Mouse (Mus musculus) neural tube, embryonic 15.5 days (tissue): ENCODE results near the gene Grn. TPM values are rescaled to one million over a fixed set of nuclear protein-coding genes. Genes with fewer than 3 reads are reported as not detected.
"Not testable (repeated sequence)": the region's sequence is repeated elsewhere in the genome, so short reads cannot be mapped to it uniquely, and the experiment has no call there.

Experiments used
- ATAC-seq: fragments of 200-750 bp; cut with Nextera tagmentation; 2 replicates; pipeline ENCODE4 v1.8.0; 2017; ENCODE audit warnings: mild to moderate bottlenecking, moderate TSS enrichment, moderate library complexity; ENCODE audit not compliant: low FRiP score
- H3K27ac ChIP-seq: fragments of 300-500 bp; sonication (generic); replicated peaks from 2 replicates; pipeline ENCODE4 v1.5.1; 2015; ENCODE audit warnings: mild to moderate bottlenecking, inconsistent platforms
- H3K27me3 ChIP-seq: fragments of 300-500 bp; sonication (generic); replicated peaks from 2 replicates; pipeline ENCODE4 v1.6.1; 2015; ENCODE audit warnings: inconsistent platforms
- H3K36me3 ChIP-seq: fragments of 300-500 bp; sonication (generic); 2 replicates; pipeline ENCODE4 v1.6.1; 2015; ENCODE audit warnings: inconsistent platforms
- H3K4me1 ChIP-seq: fragments of 300-500 bp; sonication (generic); 2 replicates; pipeline ENCODE4 v1.6.1; 2015; ENCODE audit warnings: inconsistent platforms
- H3K4me2 ChIP-seq: fragments of 300-500 bp; sonication (generic); 2 replicates; pipeline ENCODE4 v1.6.1; 2015; ENCODE audit warnings: inconsistent platforms, mild to moderate bottlenecking, moderate library complexity
- H3K4me3 ChIP-seq: fragments of 300-500 bp; sonication (generic); replicated peaks from 2 replicates; pipeline ENCODE4 v1.5.1; 2015; ENCODE audit warnings: mild to moderate bottlenecking, inconsistent platforms
- H3K9ac ChIP-seq: fragments of 300-500 bp; sonication (generic); replicated peaks from 2 replicates; pipeline ENCODE4 v1.6.1; 2015; ENCODE audit warnings: mild to moderate bottlenecking, inconsistent platforms
- H3K9me3 ChIP-seq: fragments of 300-500 bp; sonication (generic); replicated peaks from 2 replicates; pipeline ENCODE4 v1.6.1; 2016; ENCODE audit warnings: inconsistent platforms
- WGBS: fragments of 180-500 bp; shearing (Covaris S2); methylation state at CpG from one replicate; pipeline ENCODE4 v1.1.7; 2015; ENCODE audit warnings: mixed read lengths; 5-methylcytosine and 5-hydroxymethylcytosine counted together
- polyA plus RNA-seq: library from polyadenylated mRNA; unstranded; fragments of >200 nt; fragmentation: Nextera tagmentation; extraction: Ambion mirVana; gene quantifications from 2 replicates; pipeline ENCODE4 v1.2.1, GENCODE M21; 2015

The Grn gene
- polyA plus RNA-seq, 1 experiment from 2014 or later = 92.1 TPM

DNA sequence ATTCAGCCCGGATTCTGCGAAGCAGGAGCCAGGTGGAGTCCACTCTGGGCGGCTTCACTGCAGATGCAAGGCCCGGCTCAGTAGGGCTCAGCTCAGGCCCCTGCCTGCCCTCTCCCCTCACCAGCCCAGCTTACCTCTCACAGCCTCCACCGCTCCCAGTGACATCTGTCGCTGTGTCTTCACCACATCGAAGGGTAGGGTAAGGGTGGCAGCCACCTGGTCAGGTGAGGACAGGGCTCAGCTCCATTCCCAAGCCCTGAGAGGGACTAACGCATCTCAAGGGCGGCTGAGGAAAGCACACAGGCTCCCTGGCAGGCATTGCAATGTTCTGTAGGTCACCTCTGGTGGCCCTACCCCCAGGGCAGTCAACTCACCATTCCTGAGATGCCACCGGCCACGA is 26.5 kb upstream of the Grn start:
- no peak overlapping the region for H3K9ac ChIP-seq
- H3K4me1 ChIP-seq = peaks cover 47% of the 10 kb centered on the region
- WGBS = 95% methylated on average over 11 of the region's 11 CpGs
- ATAC-seq = no peak
- H3K36me3 ChIP-seq = peaks cover 51% of the 10 kb centered on the region
- no peak overlapping the region for H3K27ac ChIP-seq
- H3K27me3 ChIP-seq = 0 out of 2 replicates have a peak, but pooled peaks cover 4% of the 10 kb centered on the region
- H3K4me3 ChIP-seq = no peak overlapping the region
- H3K4me2 ChIP-seq = no peak overlapping the region
- H3K9me3 ChIP-seq = no peaks in the 10 kb centered on the region

DNA sequence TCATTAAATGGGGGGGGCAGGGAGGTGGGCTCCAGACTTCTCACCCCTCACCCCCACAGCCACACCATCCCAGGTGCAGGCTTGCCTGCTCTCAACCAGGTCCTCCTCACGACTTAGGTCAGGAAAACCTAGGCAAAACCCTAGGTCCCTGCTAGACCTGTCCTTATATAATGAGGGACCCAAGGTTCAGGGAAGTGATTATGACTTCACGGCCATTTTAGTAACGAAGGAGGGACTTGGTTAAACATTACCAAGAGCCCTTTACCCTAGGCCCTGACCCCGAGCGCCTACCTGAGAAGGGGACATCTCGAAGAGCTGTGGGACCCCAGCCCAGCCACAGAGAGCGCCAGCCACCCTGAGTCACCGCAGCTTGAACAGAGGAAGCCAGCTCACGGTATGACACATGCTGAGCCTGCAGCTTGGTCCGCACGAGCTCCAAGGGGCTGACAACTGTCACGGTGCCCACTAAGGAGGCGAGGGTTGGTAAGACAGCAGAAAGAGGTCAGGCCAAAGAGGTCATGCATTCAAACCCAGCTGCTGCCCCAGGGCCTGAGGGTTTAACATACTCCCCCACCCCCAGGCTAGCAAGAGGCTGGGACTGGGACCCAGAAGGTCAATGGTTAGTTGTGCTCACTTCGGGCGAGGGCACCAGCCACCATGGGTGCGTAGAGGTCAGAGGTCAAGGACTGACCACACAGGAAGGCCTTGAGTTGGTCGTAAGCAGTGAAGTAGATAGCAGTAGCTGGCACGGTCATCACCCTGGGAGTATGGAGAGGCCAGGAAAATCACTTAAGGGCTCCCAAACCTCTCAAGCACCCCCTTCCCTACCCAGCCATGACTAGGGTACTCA is 25.7 kb upstream of the Grn start:
- Histone ChIP-seq H3K9ac (no peak overlapping the region), H3K27me3 (0 out of 2 replicates have a peak, but pooled peaks cover 4% of the 10 kb centered on the region), H3K4me2 (peak overlapping the region; percentile 17; the same call in 1 of the 2 replicates), H3K27ac (no peak overlapping the region), H3K4me1 (peaks cover 48% of the 10 kb centered on the region), H3K4me3 (no peak overlapping the region; the same call in 1 of the 2 replicates), H3K36me3 (peaks cover 51% of the 10 kb centered on the region), H3K9me3 (no peaks in the 10 kb centered on the region)
- no peak for ATAC-seq
- WGBS = 80% methylated on average over 18 of the region's 18 CpGs

DNA sequence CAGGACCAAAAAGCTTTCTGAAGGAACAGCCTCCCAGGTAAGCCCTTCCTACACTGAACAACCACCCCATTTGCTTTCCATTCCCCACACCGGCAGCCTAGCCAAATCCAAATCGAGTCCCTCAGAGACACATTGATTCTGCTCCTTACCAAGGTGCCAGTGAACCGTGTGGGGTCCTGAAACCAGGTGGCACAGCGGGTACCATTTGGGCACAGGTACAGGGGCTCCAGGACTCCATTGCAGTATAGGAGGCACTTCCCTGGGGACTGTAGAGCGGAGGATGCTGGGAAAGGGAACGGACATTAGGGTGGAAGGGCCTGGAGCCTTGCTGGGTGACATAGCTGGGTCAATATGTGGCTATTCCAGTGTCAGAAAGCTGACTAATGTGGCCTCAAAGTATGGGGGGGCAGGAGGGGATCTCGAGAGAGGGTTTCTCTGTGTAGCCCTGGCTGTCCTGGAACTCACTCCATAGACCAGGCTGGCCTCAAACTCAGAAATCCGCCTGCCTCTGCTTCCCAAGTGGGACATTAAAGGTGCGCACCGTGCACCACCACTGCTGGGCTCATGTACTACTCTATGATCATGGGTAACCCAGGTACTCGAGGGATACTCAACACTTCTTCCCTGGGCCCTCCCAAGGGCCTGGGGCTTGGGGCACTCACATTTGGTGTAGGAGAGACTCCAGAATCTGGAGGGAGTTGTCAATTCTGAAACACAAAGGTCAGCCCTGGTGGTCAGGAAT is 24.4 kb upstream of the Grn start:
- Histone ChIP-seq H3K4me2 (peak overlapping the region; percentile 82), H3K4me3 (peak overlapping the region; percentile 74), H3K36me3 (peaks cover 39% of the 10 kb centered on the region), H3K27me3 (no peaks in the 10 kb centered on the region), H3K9me3 (no peaks in the 10 kb centered on the region), H3K27ac (no peak overlapping the region; the same call in 1 of the 2 replicates), H3K4me1 (peaks cover 44% of the 10 kb centered on the region), H3K9ac (peak overlapping the region; percentile 85)
- ATAC-seq = no peak
- 86% methylated on average over 11 of the region's 11 CpGs for WGBS

DNA sequence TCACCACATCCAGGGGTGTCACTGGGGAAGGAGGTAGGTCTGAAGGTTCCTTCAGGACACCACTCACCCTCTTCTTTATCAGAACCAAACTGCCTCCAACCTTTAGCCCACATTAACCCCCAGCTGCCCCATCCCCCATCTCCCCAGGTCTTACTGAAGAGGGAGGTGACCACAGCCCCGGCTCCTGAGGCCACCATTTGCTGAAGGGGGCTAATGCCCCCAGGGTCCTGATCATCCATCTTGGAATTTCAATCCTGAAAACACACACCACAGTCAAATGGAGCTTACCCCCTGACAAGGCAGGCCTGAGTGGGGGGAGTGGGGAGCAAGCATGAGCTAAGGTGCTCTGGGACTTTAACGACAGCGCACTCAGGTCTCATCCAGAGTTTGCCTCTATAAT is 23.7 kb upstream of the Grn start:
- H3K4me3 ChIP-seq = peak overlapping the region; percentile 74
- H3K27ac ChIP-seq = peak overlapping the region; percentile 90
- ATAC-seq = no peak
- no peaks in the 10 kb centered on the region for H3K9me3 ChIP-seq
- H3K36me3 ChIP-seq = peaks cover 33% of the 10 kb centered on the region
- H3K27me3 ChIP-seq = no peaks in the 10 kb centered on the region
- peak overlapping the region; percentile 85 for H3K9ac ChIP-seq
- WGBS = 7% methylated on average over 3 of the region's 3 CpGs
- H3K4me2 ChIP-seq = peak overlapping the region; percentile 82
- peaks cover 45% of the 10 kb centered on the region for H3K4me1 ChIP-seq

DNA sequence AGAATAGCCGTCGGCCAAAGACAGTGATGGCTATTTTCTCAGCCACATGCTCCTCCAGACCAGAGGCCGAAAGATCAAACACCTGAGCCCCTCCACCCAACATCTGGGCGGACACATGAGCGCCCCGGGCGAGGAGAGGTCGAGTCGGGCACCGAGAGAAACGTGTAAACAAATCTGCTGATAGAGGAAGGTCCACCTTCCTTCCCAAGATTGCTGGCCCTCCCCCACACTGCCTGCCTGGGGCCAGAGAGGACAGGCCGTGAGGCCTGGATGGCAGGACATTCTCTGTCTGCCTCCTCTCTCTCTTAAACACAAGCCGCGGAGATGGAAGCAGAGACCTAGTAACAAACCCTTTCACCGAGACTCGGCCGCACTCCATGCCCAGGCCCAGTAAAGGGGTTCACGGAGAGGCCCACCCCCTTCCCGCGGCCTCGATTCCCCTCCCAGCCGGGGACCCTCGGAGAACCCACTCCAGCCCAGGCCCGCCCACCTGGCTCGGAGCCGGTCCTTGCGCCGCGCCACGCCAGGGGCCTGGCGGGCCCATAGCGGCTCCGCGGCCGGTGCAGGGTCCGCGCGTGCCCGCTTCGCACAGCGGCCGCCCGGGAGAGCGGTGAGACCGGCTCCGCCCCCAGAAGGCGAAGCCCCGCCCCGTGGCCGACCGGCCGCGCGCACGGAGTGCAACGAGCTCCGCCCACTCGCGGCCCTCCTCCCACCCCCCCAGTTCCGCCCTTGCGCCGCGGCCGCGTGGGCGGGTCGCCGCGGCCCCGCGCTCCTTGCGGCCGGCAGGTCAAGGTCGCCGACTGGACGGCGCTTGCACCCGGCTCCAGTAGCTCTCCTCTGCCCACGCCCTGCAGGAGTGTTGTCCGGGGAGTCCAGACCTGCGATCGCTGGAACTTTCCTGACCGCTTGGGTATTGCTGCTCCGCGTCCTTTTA is 22.9 kb upstream of the Grn start:
- no peaks in the 10 kb centered on the region for H3K27me3 ChIP-seq
- peaks cover 47% of the 10 kb centered on the region for H3K4me1 ChIP-seq
- no peaks in the 10 kb centered on the region for H3K9me3 ChIP-seq
- H3K27ac ChIP-seq = peak overlapping the region; percentile 90
- H3K4me2 ChIP-seq = peak overlapping the region; percentile 82
- WGBS = under 1% methylated on average over 83 of the region's 85 CpGs
- H3K36me3 ChIP-seq = peaks cover 25% of the 10 kb centered on the region
- peak; percentile 77 for ATAC-seq
- H3K9ac ChIP-seq = peak overlapping the region; percentile 85
- H3K4me3 ChIP-seq = peak overlapping the region; percentile 74

DNA sequence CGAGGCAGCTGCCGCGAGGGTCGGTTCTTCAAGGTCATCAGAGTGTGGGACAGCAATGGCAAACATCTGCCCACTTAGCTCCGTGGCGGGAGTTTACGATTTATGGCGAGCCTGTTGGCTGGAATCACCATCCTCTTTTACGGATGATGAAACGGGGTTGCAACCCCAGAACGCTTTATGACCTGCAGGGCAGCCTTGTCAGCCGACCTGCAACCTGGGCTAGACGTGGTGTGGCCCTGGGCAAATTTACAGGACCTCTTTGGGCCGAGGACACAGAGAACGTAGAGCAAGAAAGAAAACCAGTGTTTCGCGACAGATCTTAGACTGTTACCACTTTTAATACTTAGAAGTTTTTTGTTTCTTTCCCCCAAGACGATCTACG is 22.3 kb upstream of the Grn start, which contains the start of gene Slc25a39:
Slc25a39 (minus strand) TSS at position 113 of the 382 bp plus-strand sequence.
- H3K4me3 ChIP-seq = peak within 1 kb of the TSS; percentile 74
- H3K9me3 ChIP-seq = no peaks in the 10 kb centered on the region
- peak within 1 kb of the TSS; percentile 85 for H3K9ac ChIP-seq
- H3K27me3 ChIP-seq = no peaks in the 10 kb centered on the region
- H3K27ac ChIP-seq = peak within 1 kb of the TSS; percentile 90
- H3K36me3 ChIP-seq = peaks cover 19% of the 10 kb centered on the region
- peak within 1 kb of the TSS; percentile 82 for H3K4me2 ChIP-seq
- ATAC-seq = peak; percentile 5; the same call in 1 of the 2 replicates
- peaks cover 47% of the 10 kb centered on the region for H3K4me1 ChIP-seq
- under 1% methylated on average over 19 of the region's 19 CpGs for WGBS

DNA sequence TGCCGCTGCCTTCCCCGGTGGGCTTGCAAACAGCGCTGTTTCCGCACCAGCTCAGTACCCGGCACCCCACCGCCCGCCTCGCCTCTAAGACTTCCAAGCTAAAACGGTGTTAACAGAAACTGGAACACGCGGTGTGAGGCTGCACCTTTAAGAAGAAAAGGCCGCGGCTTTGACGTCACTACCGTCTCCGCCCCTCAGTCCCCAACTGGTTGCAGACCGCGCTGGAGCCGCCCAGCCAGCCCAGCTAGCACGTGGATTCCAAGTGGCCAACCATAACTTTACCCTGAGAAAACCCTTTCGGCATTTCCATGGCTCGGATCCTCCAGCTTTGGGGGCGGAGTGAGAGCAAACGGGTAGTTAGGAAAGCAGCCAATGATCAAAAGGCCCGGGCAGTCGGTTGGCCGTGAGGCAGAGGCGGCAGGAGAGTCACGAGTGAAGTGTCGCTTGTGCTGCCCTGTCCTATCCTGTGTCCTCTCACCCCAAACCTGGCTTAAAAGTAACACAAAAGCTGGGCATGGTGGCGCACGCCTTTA is 21.7 kb upstream of the Grn start:
- Histone ChIP-seq H3K9me3 (no peaks in the 10 kb centered on the region), H3K27ac (peak overlapping the region; percentile 83), H3K4me2 (peak overlapping the region; percentile 82), H3K9ac (peak overlapping the region; percentile 85; the same call in 1 of the 2 replicates), H3K4me3 (peak overlapping the region; percentile 74), H3K36me3 (peaks cover 13% of the 10 kb centered on the region), H3K4me1 (peaks cover 47% of the 10 kb centered on the region), H3K27me3 (no peaks in the 10 kb centered on the region)
- WGBS = under 1% methylated on average over 32 of the region's 32 CpGs
- peak; percentile 92 for ATAC-seq

DNA sequence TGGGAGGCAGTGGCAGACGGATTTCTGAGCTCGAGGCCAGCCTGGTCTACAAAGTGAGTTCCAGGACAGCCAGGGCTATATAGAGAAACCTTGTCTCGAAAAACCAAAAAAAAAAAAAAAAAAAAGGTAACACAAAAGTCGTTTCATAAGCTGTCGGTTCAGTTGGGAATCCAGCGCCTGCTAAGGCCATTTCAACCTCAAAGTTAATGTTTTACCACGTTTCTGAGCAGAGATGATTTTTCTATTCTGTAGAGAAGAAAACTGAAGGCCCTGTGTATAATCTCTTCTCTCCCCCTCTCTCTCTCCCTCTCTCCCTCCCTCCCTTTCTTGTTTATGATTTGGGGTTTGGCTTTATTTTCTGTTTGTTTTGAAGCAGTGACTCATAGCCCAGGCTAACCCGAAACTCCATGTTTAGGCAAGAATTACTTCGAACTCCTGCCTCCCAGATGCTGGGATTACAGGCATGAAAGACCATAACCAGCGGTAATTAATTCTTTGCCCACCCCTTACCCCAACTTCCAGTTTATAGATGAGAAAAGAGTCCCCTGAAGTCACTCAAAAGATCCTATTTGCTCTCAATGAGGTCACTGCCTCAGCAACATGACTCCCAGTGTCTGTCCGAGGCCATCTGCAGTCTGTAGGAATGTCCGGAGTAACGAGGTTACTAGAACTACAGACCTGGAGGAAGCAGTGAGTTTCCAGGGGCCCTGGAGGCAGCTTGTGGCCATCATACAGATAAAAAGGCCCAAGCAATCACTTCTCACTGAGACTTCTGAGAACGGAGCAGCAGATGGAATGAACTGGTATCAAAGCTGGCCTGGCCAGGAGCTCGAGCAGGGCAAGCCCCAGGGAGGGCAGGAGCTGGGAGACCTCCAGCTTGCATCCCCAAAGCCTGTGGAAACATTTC is 21.0 kb upstream of the Grn start:
- ATAC-seq = no peak
- WGBS = 40% methylated on average over 15 of the region's 15 CpGs

DNA sequence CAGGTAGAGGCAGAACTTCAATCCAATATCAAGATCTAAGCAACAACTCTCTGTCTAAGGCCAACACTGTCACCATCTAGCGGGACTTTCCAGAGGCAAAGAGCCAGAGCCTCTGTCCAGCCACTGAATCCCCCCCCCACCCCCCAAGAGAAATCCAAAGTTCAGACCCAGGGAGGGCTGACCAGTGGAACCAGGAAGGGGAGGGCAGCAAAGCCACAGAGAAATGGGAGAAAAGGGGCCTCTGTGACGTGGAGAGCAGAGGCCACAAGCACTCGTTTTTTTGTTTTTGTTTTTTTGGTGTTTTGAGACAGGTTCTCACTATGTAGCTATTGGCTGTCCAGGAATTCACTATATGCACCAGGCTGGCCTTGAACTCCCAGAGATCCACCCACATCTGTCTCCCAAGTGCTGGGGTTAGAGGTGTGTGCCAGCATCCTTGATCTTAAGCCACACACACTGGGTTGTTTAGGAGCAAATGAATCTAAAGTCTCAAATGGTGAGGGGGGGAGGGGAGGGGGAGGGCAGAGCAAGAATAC is 20.3 kb upstream of the Grn start:
- Histone ChIP-seq H3K4me3 (no peak overlapping the region), H3K27me3 (no peaks in the 10 kb centered on the region), H3K4me1 (peaks cover 42% of the 10 kb centered on the region), H3K36me3 (no peaks in the 10 kb centered on the region), H3K9ac (0 out of 2 replicates have a peak overlapping the region, but pooled peaks have one; percentile 17), H3K4me2 (no peak overlapping the region), H3K27ac (no peak overlapping the region), H3K9me3 (no peaks in the 10 kb centered on the region)
- no peak for ATAC-seq
- 79% methylated on average over 3 of the region's 3 CpGs for WGBS

More for the DNA sequence above, 21.0 kb upstream of the Grn start:
- Histone ChIP-seq H3K4me3 (peak overlapping the region; percentile 74), H3K27me3 (no peaks in the 10 kb centered on the region), H3K9ac (peak overlapping the region; percentile 17; the same call in 1 of the 2 replicates), H3K4me2 (peak overlapping the region; percentile 82), H3K9me3 (no peaks in the 10 kb centered on the region), H3K4me1 (peaks cover 47% of the 10 kb centered on the region), H3K27ac (peak overlapping the region; percentile 73), H3K36me3 (peaks cover 6% of the 10 kb centered on the region)

DNA sequence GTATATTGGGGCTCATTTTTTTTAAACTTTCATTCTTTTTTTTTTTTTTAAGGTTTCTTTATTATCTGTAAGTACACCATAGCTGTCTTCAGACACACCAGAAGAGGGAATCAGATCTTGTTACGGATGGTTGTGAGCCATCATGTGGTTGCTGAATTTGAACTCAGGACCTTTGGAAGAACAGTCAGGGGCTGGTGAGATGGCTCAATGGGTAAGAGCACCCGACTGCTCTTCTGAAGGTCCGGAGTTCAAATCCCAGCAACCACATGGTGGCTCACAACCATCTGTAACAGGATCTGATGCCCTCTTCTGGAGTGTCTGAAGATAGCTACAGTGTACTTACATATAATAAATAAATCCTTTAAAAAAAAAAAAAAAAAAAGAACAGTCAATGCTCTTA is 19.8 kb upstream of the Grn start:
- H3K27me3 ChIP-seq, H3K9ac ChIP-seq, H3K36me3 ChIP-seq, ATAC-seq, H3K4me2 ChIP-seq, H3K4me3 ChIP-seq, H3K9me3 ChIP-seq, H3K27ac ChIP-seq: not testable (repeated sequence)
- H3K4me1 ChIP-seq = peaks cover 37% of the 10 kb centered on the region
- 91% methylated on average over 3 of the region's 3 CpGs for WGBS
